8 mouse cellular contexts compared by ENCODE assay signal in genomic region chr19:8821146-8821545, GRCm38 (mm10). TPM values are rescaled to one million over a fixed set of nuclear protein-coding genes. Genes with fewer than 3 reads are reported as not detected.
DNase-seq lines count a peak whose midpoint lies in the region; ATAC-seq and TF ChIP-seq lines count a peak whose summit lies in the region.

No protein-coding gene starts in this region.

- peak overlapping the region; percentile 94 for H3K4me3 ChIP-seq in megakaryocyte, embryonic 14.5 days (replicated peaks)
- H3K4me3 ChIP-seq in forebrain, embryonic 16.5 days (replicated peaks; ENCODE audit: low read length), result peak overlapping the region; percentile 99
- H3K4me3 ChIP-seq in limb, embryonic 14.5 days (replicated peaks; ENCODE audit: low read length), result peak overlapping the region; percentile 100
- peak overlapping the region; percentile 100 for H3K4me3 ChIP-seq in stomach, embryonic 16.5 days (replicated peaks; ENCODE audit: low read length)

- no peak for TF ChIP-seq POLR2A in limb, embryonic 14.5 days (IDR thresholded peaks at IDR 0.05; ENCODE audit: borderline replicate concordance, extremely low read depth, insufficient read depth, insufficient read length)

- 1% methylated on average over 7 of the region's 7 CpGs for WGBS in forebrain, embryonic 16.5 days
- WGBS in limb, embryonic 14.5 days, result 2% methylated on average over 7 of the region's 7 CpGs
- WGBS in stomach, embryonic 16.5 days, result under 1% methylated on average over 7 of the region's 7 CpGs

- peak overlapping the region; percentile 78 for H3K4me2 ChIP-seq in forebrain, embryonic 16.5 days (ENCODE audit: low read length)
- H3K4me2 ChIP-seq in limb, embryonic 14.5 days (replicated peaks; ENCODE audit: low read depth, low read length, severe bottlenecking), result peak overlapping the region; percentile 87
- peak overlapping the region; percentile 89 for H3K4me2 ChIP-seq in stomach, embryonic 16.5 days (ENCODE audit: low read depth, low read length)

- no peak for DNase-seq in limb, embryonic 14.5 days (ENCODE audit: low spot score)
- DNase-seq in gastrocnemius, postnatal 14 days, result no peak
- no peak for DNase-seq in adrenal gland, adult 18-20 months (ENCODE audit: low spot score in 2 of 2)
- DNase-seq in right cerebral cortex, postnatal 36 days (ENCODE audit: low spot score in 2 of 2), result no peak

- peaks cover 37% of the 10 kb centered on the region for H3K4me1 ChIP-seq in megakaryocyte, embryonic 14.5 days
- H3K4me1 ChIP-seq in forebrain, embryonic 16.5 days (replicated peaks; ENCODE audit: control insufficient read depth, insufficient read depth, low read length), result peaks cover 39% of the 10 kb centered on the region
- H3K4me1 ChIP-seq in limb, embryonic 14.5 days (ENCODE audit: control insufficient read depth, insufficient read depth, low read length), result peaks cover 35% of the 10 kb centered on the region
- peaks cover 27% of the 10 kb centered on the region for H3K4me1 ChIP-seq in stomach, embryonic 16.5 days (ENCODE audit: control insufficient read depth, insufficient read depth, low read length)

- H3K27me3 ChIP-seq in megakaryocyte, embryonic 14.5 days (replicated peaks), result no peaks in the 10 kb centered on the region
- H3K27me3 ChIP-seq in forebrain, embryonic 16.5 days (replicated peaks; ENCODE audit: control insufficient read depth, insufficient read depth, low read length), result no peaks in the 10 kb centered on the region
- no peaks in the 10 kb centered on the region for H3K27me3 ChIP-seq in limb, embryonic 14.5 days (ENCODE audit: control insufficient read depth, insufficient read depth, low read length)
- H3K27me3 ChIP-seq in stomach, embryonic 16.5 days (ENCODE audit: control insufficient read depth, insufficient read depth, low read length), result no peaks in the 10 kb centered on the region

- no peak overlapping the region; the same call in 1 of the 2 replicates for H3K27ac ChIP-seq in forebrain, embryonic 16.5 days (ENCODE audit: low read length)
- H3K27ac ChIP-seq in limb, embryonic 14.5 days (replicated peaks; ENCODE audit: low read depth, low read length), result no peak overlapping the region
- H3K27ac ChIP-seq in stomach, embryonic 16.5 days (ENCODE audit: low read length), result peak overlapping the region; percentile 99

- H3K9ac ChIP-seq in forebrain, embryonic 16.5 days (replicated peaks; ENCODE audit: low read depth, low read length), result peak overlapping the region; percentile 93
- peak overlapping the region; percentile 94 for H3K9ac ChIP-seq in limb, embryonic 14.5 days (ENCODE audit: low read depth, low read length, severe bottlenecking)
- H3K9ac ChIP-seq in stomach, embryonic 16.5 days (ENCODE audit: low read length), result peak overlapping the region; percentile 98

- H3K9me3 ChIP-seq in megakaryocyte, embryonic 14.5 days, result no peaks in the 10 kb centered on the region
- H3K9me3 ChIP-seq in forebrain, embryonic 16.5 days (ENCODE audit: control insufficient read depth, low read length), result no peaks in the 10 kb centered on the region
- no peaks in the 10 kb centered on the region for H3K9me3 ChIP-seq in limb, embryonic 14.5 days (ENCODE audit: control insufficient read depth, low read length)
- no peaks in the 10 kb centered on the region for H3K9me3 ChIP-seq in stomach, embryonic 16.5 days (replicated peaks; ENCODE audit: control insufficient read depth, low read length)

- peaks cover 53% of the 10 kb centered on the region for H3K36me3 ChIP-seq in megakaryocyte, embryonic 14.5 days (replicated peaks; ENCODE audit: low read length)
- H3K36me3 ChIP-seq in forebrain, embryonic 16.5 days (ENCODE audit: control insufficient read depth, insufficient read depth), result peaks cover 16% of the 10 kb centered on the region
- H3K36me3 ChIP-seq in limb, embryonic 14.5 days (ENCODE audit: control insufficient read depth, insufficient read depth, low read length), result peaks cover 43% of the 10 kb centered on the region
- H3K36me3 ChIP-seq in stomach, embryonic 16.5 days (ENCODE audit: control insufficient read depth, insufficient read depth, low read length), result peaks cover 21% of the 10 kb centered on the region

- no peak for ATAC-seq in megakaryocyte, adult 5-6 weeks (ENCODE audit: poor library complexity, severe bottlenecking)
- ATAC-seq in forebrain, embryonic 16.5 days, result no peak
- no peak for ATAC-seq in limb, embryonic 14.5 days (ENCODE audit: low FRiP score, low read depth)
- no peak for ATAC-seq in stomach, embryonic 16.5 days (ENCODE audit: insufficient read depth, low FRiP score)

- intact Hi-C loops in gastrocnemius, postnatal 14 days (cut with DNase I; ENCODE audit: low total_unique reads), result no loop called here

RNA-seq across cellular contexts. Expression of gene Hnrnpul2, which starts 1.3 kb away (rescaled TPM):
- polyA plus RNA-seq in megakaryocyte, embryonic 14.5 days (2012; ENCODE audit: insufficient read depth, low replicate concordance), result 13.5 and 54.1 TPM in 2 replicates
- total RNA-seq in megakaryocyte, adult 5-6 weeks (2015), result 52.3 and 56.0 TPM in 2 replicates
- 72.8 and 94.4 TPM in 2 replicates for total RNA-seq in megakaryocyte, adult 5-6 weeks (2017)
- 5.1 and 5.5 TPM in 2 replicates for polyA plus RNA-seq in forebrain, embryonic 16.5 days (2015; fragmentation: Nextera tagmentation; extraction: Ambion mirVana)
- polyA plus RNA-seq in limb, embryonic 14.5 days (2012; rRNA removed), result 59.4 and 88.6 TPM in 2 replicates
- 9.5 and 9.6 TPM in 2 replicates for polyA plus RNA-seq in limb, embryonic 14.5 days (2014; fragmentation: Nextera tagmentation; extraction: Ambion mirVana)
- polyA plus RNA-seq in stomach, embryonic 16.5 days (2015; fragmentation: Nextera tagmentation; extraction: Ambion mirVana), result 4.5 and 4.7 TPM in 2 replicates
- 10 to 100 TPM; 35.4 to 37.3 TPM for total RNA-seq in gastrocnemius, postnatal 14 days (2021)
- total RNA-seq in adrenal gland, adult 18-20 months (2021), result 10 to 100 TPM; 62.6 to 72.1 TPM

RNA-seq across cellular contexts. Expression of gene Ttc9c, which starts 2.0 kb away (rescaled TPM):
- polyA plus RNA-seq in megakaryocyte, embryonic 14.5 days (2012; ENCODE audit: insufficient read depth, low replicate concordance), result 0.51 TPM in 1 of 2 replicates, not detected in the other
- 28.6 and 31.0 TPM in 2 replicates for total RNA-seq in megakaryocyte, adult 5-6 weeks (2015)
- 53.6 and 63.7 TPM in 2 replicates for total RNA-seq in megakaryocyte, adult 5-6 weeks (2017)
- 71.1 and 72.1 TPM in 2 replicates for polyA plus RNA-seq in forebrain, embryonic 16.5 days (2015; fragmentation: Nextera tagmentation; extraction: Ambion mirVana)
- polyA plus RNA-seq in limb, embryonic 14.5 days (2012; rRNA removed), result 48.3 and 54.3 TPM in 2 replicates
- polyA plus RNA-seq in limb, embryonic 14.5 days (2014; fragmentation: Nextera tagmentation; extraction: Ambion mirVana), result 41.8 and 48.5 TPM in 2 replicates
- 45.3 and 46.3 TPM in 2 replicates for polyA plus RNA-seq in stomach, embryonic 16.5 days (2015; fragmentation: Nextera tagmentation; extraction: Ambion mirVana)
- total RNA-seq in gastrocnemius, postnatal 14 days (2021), result 10 to 100 TPM in 1 of 2 experiments, 1 to 10 TPM in 1; 9.6 to 10.7 TPM
- 10 to 100 TPM; 35.3 to 39.4 TPM for total RNA-seq in adrenal gland, adult 18-20 months (2021)

RNA-seq across cellular contexts. Expression of gene AC129217.1, which starts 8.4 kb away (rescaled TPM):
- 44.9 and 148 TPM in 2 replicates for polyA plus RNA-seq in megakaryocyte, embryonic 14.5 days (2012; ENCODE audit: insufficient read depth, low replicate concordance)
- total RNA-seq in megakaryocyte, adult 5-6 weeks (2015), result not detected in 2 replicates
- 1.8 and 5.9 TPM in 2 replicates for total RNA-seq in megakaryocyte, adult 5-6 weeks (2017)
- polyA plus RNA-seq in forebrain, embryonic 16.5 days (2015; fragmentation: Nextera tagmentation; extraction: Ambion mirVana), result not detected in 2 replicates
- polyA plus RNA-seq in limb, embryonic 14.5 days (2012; rRNA removed), result 0.51 and 3.0 TPM in 2 replicates
- not detected in 2 replicates for polyA plus RNA-seq in limb, embryonic 14.5 days (2014; fragmentation: Nextera tagmentation; extraction: Ambion mirVana)
- polyA plus RNA-seq in stomach, embryonic 16.5 days (2015; fragmentation: Nextera tagmentation; extraction: Ambion mirVana), result not detected in 2 replicates
- total RNA-seq in gastrocnemius, postnatal 14 days (2021), result not detected
- not detected for total RNA-seq in adrenal gland, adult 18-20 months (2021)

RNA-seq across cellular contexts. Expression of gene Bscl2, which starts 16.1 kb away (rescaled TPM):
- polyA plus RNA-seq in megakaryocyte, embryonic 14.5 days (2012; ENCODE audit: insufficient read depth, low replicate concordance), result 124 and 182 TPM in 2 replicates
- 84.8 and 97.8 TPM in 2 replicates for total RNA-seq in megakaryocyte, adult 5-6 weeks (2015)
- total RNA-seq in megakaryocyte, adult 5-6 weeks (2017), result 48.1 and 49.6 TPM in 2 replicates
- 88.3 and 98.7 TPM in 2 replicates for polyA plus RNA-seq in forebrain, embryonic 16.5 days (2015; fragmentation: Nextera tagmentation; extraction: Ambion mirVana)
- polyA plus RNA-seq in limb, embryonic 14.5 days (2012; rRNA removed), result 48.2 and 63.5 TPM in 2 replicates
- 50.2 and 51.3 TPM in 2 replicates for polyA plus RNA-seq in limb, embryonic 14.5 days (2014; fragmentation: Nextera tagmentation; extraction: Ambion mirVana)
- 54.1 and 63.3 TPM in 2 replicates for polyA plus RNA-seq in stomach, embryonic 16.5 days (2015; fragmentation: Nextera tagmentation; extraction: Ambion mirVana)
- total RNA-seq in gastrocnemius, postnatal 14 days (2021), result 10 to 100 TPM; 14.4 to 15.6 TPM
- 100 to 1,000 TPM; 144 to 158 TPM for total RNA-seq in adrenal gland, adult 18-20 months (2021)

RNA-seq across cellular contexts. Expression of gene Gng3, which starts 17.8 kb away (rescaled TPM):
- not detected in 2 replicates for polyA plus RNA-seq in megakaryocyte, embryonic 14.5 days (2012; ENCODE audit: insufficient read depth, low replicate concordance)
- total RNA-seq in megakaryocyte, adult 5-6 weeks (2015), result 0.16 TPM in 1 of 2 replicates, not detected in the other
- total RNA-seq in megakaryocyte, adult 5-6 weeks (2017), result not detected in 2 replicates
- polyA plus RNA-seq in forebrain, embryonic 16.5 days (2015; fragmentation: Nextera tagmentation; extraction: Ambion mirVana), result 258 and 306 TPM in 2 replicates
- polyA plus RNA-seq in limb, embryonic 14.5 days (2012; rRNA removed), result 2.2 and 2.5 TPM in 2 replicates
- 4.2 and 5.0 TPM in 2 replicates for polyA plus RNA-seq in limb, embryonic 14.5 days (2014; fragmentation: Nextera tagmentation; extraction: Ambion mirVana)
- polyA plus RNA-seq in stomach, embryonic 16.5 days (2015; fragmentation: Nextera tagmentation; extraction: Ambion mirVana), result 10.4 and 10.7 TPM in 2 replicates
- not detected for total RNA-seq in gastrocnemius, postnatal 14 days (2021)
- total RNA-seq in adrenal gland, adult 18-20 months (2021), result 1 to 10 TPM; 5.9 to 6.9 TPM

Comparison
In these comparisons a context has a peak if more than half of its experiments do, and no peak if none do; other contexts are left out.
1. RNA of gene Ttc9c, which starts 2.0 kb away (polyA plus RNA-seq): 71.1 to 72.1 TPM in forebrain, embryonic 16.5 days, 41.8 to 54.3 TPM in limb, embryonic 14.5 days and 45.3 to 46.3 TPM in stomach, embryonic 16.5 days; 0.51 TPM in megakaryocyte, embryonic 14.5 days; every median in the first group is over 10 times any median in the second.
2. RNA of gene AC129217.1, which starts 8.4 kb away (polyA plus RNA-seq): 44.9 to 148 TPM in megakaryocyte, embryonic 14.5 days; 0.51 to 3.0 TPM in limb, embryonic 14.5 days, not detected in forebrain, embryonic 16.5 days and not detected in stomach, embryonic 16.5 days; every median in the first group is over 10 times any median in the second.
3. Peak in every context shown above with its lines, with median percentiles within 50 percentile points of each other: H3K4me3 ChIP-seq, H3K4me2 ChIP-seq and H3K9ac ChIP-seq.